Mouse (Mus musculus): Measurements from ENCODE around the gene Cgas.

GRCm38 (mm10) chr9:78480706-78481358 is 37.8 kb upstream of the Cgas start:
- TF ChIP-seq POLR2A (IDR thresholded peaks at IDR 0.05; ENCODE audit: control insufficient read depth, extremely low read depth, insufficient read depth, low read length, poor library complexity) (no peak), CTCF (IDR thresholded peaks at IDR 0.05; ENCODE audit: borderline replicate concordance, control insufficient read depth, extremely low read depth, insufficient read depth, low read length, poor library complexity) (no peak)
